Mouse (Mus musculus) heart, adult 2 months (tissue): ENCODE data around the gene Cdh4.

Source experiments
- CTCF ChIP-seq: fragments of 200-600 bp; IDR thresholded peaks from 2 replicates; pipeline ENCODE4 v1.8.1; 2022; ENCODE audit warnings: antibody characterized with exemption, mild to moderate bottlenecking, moderate library complexity
- EP300 ChIP-seq: fragments of 200-500 bp; IDR thresholded peaks from 2 replicates; pipeline ENCODE4 v1.6.1; 2011; ENCODE audit warnings: low read depth, low read length, control low read depth; ENCODE audit not compliant: insufficient read depth
- POLR2A ChIP-seq: fragments of 200-500 bp; IDR thresholded peaks from 2 replicates; pipeline ENCODE4 v1.6.1; 2011; ENCODE audit warnings: mild to moderate bottlenecking, low read depth, low read length, control low read depth; ENCODE audit not compliant: insufficient read depth

- TF ChIP-seq POLR2A = no peak
- TF ChIP-seq CTCF = no peak
- TF ChIP-seq EP300 = no peak
Observed at GRCm38 (mm10) chr2:179573786-179574185, 131.6 kb downstream of the Cdh4 start.
